Mouse (Mus musculus) lung, adult 2 months (tissue): ENCODE results near the gene Pacsin3.

Experiments used
- CTCF ChIP-seq: fragments of 200-500 bp; IDR thresholded peaks from 2 replicates; pipeline ENCODE4 v1.5.1; 2011; ENCODE audit warnings: mild to moderate bottlenecking, low read length, control low read depth; ENCODE audit not compliant: insufficient read depth
- POLR2A ChIP-seq: fragments of 200-500 bp; IDR thresholded peaks from 2 replicates; pipeline ENCODE4 v1.6.1; 2011; ENCODE audit warnings: low read depth, mild to moderate bottlenecking, control low read depth, low read length, borderline replicate concordance; ENCODE audit errors: extremely low read depth

DNA sequence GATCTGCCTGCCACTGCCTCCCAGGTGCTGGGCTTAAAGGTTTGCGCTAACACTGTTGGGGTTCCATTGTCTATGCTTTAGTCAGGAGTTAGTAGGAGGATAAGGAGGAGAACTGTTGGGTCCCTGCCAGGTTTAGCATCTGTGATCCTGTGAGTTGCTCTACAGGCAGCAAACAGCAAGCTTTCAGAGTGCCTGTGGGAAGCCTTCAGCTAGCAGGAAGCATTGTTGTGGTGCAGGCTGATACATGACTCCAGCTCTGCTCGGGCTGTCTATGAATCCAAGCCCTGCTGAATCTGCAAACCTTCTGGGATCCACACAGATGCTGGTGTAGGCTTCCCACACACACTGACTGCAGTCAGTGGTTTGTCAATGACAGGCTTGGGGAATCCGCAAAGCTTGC, 12.3 kb upstream of the Pacsin3 start:
- no peak for TF ChIP-seq CTCF
- TF ChIP-seq POLR2A, result no peak
